Mouse (Mus musculus) small intestine, adult 2 months (tissue): Measurements from ENCODE around the gene Ablim1.

Source experiments
- CTCF ChIP-seq: fragments of 200-500 bp; IDR thresholded peaks from 2 replicates; pipeline ENCODE4 v1.5.1; 2012; ENCODE audit warnings: low read depth, mild to moderate bottlenecking, control low read depth, inconsistent platforms, low read length, moderate library complexity, mixed read lengths; ENCODE audit not compliant: insufficient replicate concordance, insufficient read length; ENCODE audit errors: extremely low read depth
- POLR2A ChIP-seq: fragments of 200-500 bp; IDR thresholded peaks from 2 replicates; pipeline ENCODE4 v1.6.1; 2012; ENCODE audit warnings: low read depth, mild to moderate bottlenecking, control low read depth, inconsistent platforms, low read length, moderate library complexity

- TF ChIP-seq POLR2A (no peak), CTCF (no peak)
Measured at GRCm38 (mm10) chr19:57235931-57236330, 78.8 kb downstream of the Ablim1 start.
